Mouse (Mus musculus) heart, postnatal 0 days (tissue): ENCODE results near the gene Tmem220. TPM values are rescaled to one million over a fixed set of nuclear protein-coding genes. Genes with fewer than 3 reads are reported as not detected.
"Not testable (repeated sequence)": the region's sequence is repeated elsewhere in the genome, so short reads cannot be mapped to it uniquely, and the experiment has no call there.

Source experiments
- ATAC-seq: fragments of 200-750 bp; cut with Nextera tagmentation; 2 replicates; pipeline ENCODE4 v1.8.0; 2017; ENCODE audit warnings: low read depth, moderate number of reproducible peaks, moderate library complexity; ENCODE audit not compliant: insufficient read depth
- DNase-seq: peaks from one replicate; pipeline ENCODE4 v3.0.0-alpha.2; 2016; ENCODE audit warnings: low spot score
- H3K27ac ChIP-seq: fragments of 300-500 bp; sonication (generic); 2 replicates; pipeline ENCODE4 v1.5.1; 2014; ENCODE audit warnings: low read depth, mild to moderate bottlenecking
- H3K27me3 ChIP-seq: fragments of 300-500 bp; sonication (generic); 2 replicates; pipeline ENCODE4 v1.6.1; 2014; ENCODE audit warnings: low read length, mixed read lengths; ENCODE audit not compliant: control insufficient read depth, insufficient read depth
- H3K36me3 ChIP-seq: fragments of 300-500 bp; sonication (generic); replicated peaks from 2 replicates; pipeline ENCODE4 v1.6.1; 2014; ENCODE audit warnings: low read length, mixed read lengths; ENCODE audit not compliant: control insufficient read depth, insufficient read depth
- H3K4me1 ChIP-seq: fragments of 300-500 bp; sonication (generic); 2 replicates; pipeline ENCODE4 v1.6.1; 2014; ENCODE audit warnings: antibody characterized with exemption; ENCODE audit not compliant: control insufficient read depth, insufficient read depth
- H3K4me2 ChIP-seq: fragments of 300-500 bp; sonication (generic); 2 replicates; pipeline ENCODE4 v1.6.1; 2014; ENCODE audit warnings: low read depth, mild to moderate bottlenecking, low read length, moderate library complexity
- H3K4me3 ChIP-seq: fragments of 300-500 bp; sonication (generic); 2 replicates; pipeline ENCODE4 v1.5.1; 2014; ENCODE audit warnings: low read depth, low read length
- H3K9ac ChIP-seq: fragments of 300-500 bp; sonication (generic); replicated peaks from 2 replicates; pipeline ENCODE4 v1.6.1; 2014; ENCODE audit warnings: low read depth, low read length, mixed read lengths
- H3K9me3 ChIP-seq: fragments of 300-500 bp; sonication (generic); replicated peaks from 2 replicates; pipeline ENCODE4 v1.6.1; 2016; ENCODE audit warnings: low read length; ENCODE audit not compliant: control insufficient read depth
- CTCF ChIP-seq: IDR thresholded peaks from 2 replicates; pipeline ENCODE4 v1.5.1; 2016; ENCODE audit warnings: antibody characterized with exemption, control low read depth, low read depth
- EP300 ChIP-seq: IDR thresholded peaks from 2 replicates; pipeline ENCODE4 v1.6.1; 2016; ENCODE audit warnings: antibody characterized with exemption, low read depth
- WGBS: fragments of 180-500 bp; shearing (Covaris S2); extraction: QIAGEN DNeasy Blood & Tissue Kit; methylation state at CpG from one replicate; pipeline ENCODE4 v1.1.7; 2014; 5-methylcytosine and 5-hydroxymethylcytosine counted together
- polyA plus RNA-seq: library from polyadenylated mRNA; unstranded; fragments of >200 nt; fragmentation: Nextera tagmentation; extraction: Ambion mirVana; gene quantifications from 2 replicates; pipeline ENCODE4 v1.2.1, GENCODE M21; 2015
- total RNA-seq: library from RNA; depleted of rRNA; stranded (reverse); fragments of >200 nt; gene quantifications from 2 replicates; pipeline ENCODE4 v1.2.3, GENCODE M21; 2014; ENCODE audit warnings: low replicate concordance

Tmem220 gene
- total and polyA plus RNA-seq, 2 experiments from 2014 or later, result 1.7 TPM; not detected in 1

- WGBS, result 3% methylated on average over 12 of the region's 12 CpGs
- Histone ChIP-seq H3K4me1 (peaks cover 4% of the 10 kb centered on the region; the same call in 1 of the 2 replicates), H3K9ac (no peak overlapping the region), H3K4me2 (peak overlapping the region; percentile 24), H3K9me3 (no peaks in the 10 kb centered on the region), H3K36me3 (no peaks in the 10 kb centered on the region), H3K27ac (no peak overlapping the region), H3K4me3 (0 out of 2 replicates have a peak overlapping the region, but pooled peaks have one; percentile 1), H3K27me3 (no peaks in the 10 kb centered on the region)
- DNase-seq (peak; percentile 63), ATAC-seq (no peak)
- TF ChIP-seq EP300 (no peak), CTCF (peak; percentile 80)
These were observed 4.0 kb upstream of the Tmem220 start for GRCm38 (mm10) chr11:67020948-67021347.

GRCm38 (mm10) chr11:67022354-67023115 lies 2.4 kb upstream of the Tmem220 start:
- Histone ChIP-seq H3K27me3 (no peaks in the 10 kb centered on the region), H3K9ac (no peak overlapping the region), H3K9me3 (no peaks in the 10 kb centered on the region), H3K4me1 (peaks cover 4% of the 10 kb centered on the region; the same call in 1 of the 2 replicates), H3K4me3 (no peak overlapping the region), H3K27ac (no peak overlapping the region), H3K36me3 (no peaks in the 10 kb centered on the region), H3K4me2 (no peak overlapping the region)
- ATAC-seq (no peak), DNase-seq (no peak)
- WGBS, result 62% methylated on average over 13 of the region's 13 CpGs
- TF ChIP-seq CTCF (peak; percentile 49; the same call in 1 of the 2 replicates), EP300 (no peak)

GRCm38 (mm10) chr11:67023191-67023590 lies 1.8 kb upstream of the Tmem220 start:
- H3K36me3 ChIP-seq, H3K9me3 ChIP-seq, DNase-seq, H3K27me3 ChIP-seq, H3K27ac ChIP-seq, H3K4me1 ChIP-seq, H3K4me3 ChIP-seq, H3K9ac ChIP-seq, H3K4me2 ChIP-seq, ATAC-seq: not testable (repeated sequence)
- 65% methylated on average over 1 of the region's 1 CpGs for WGBS

- no peak overlapping the region for H3K9ac ChIP-seq
- H3K4me3 ChIP-seq, result no peak overlapping the region
- 62% methylated on average over 6 of the region's 6 CpGs for WGBS
- peaks cover 4% of the 10 kb centered on the region; the same call in 1 of the 2 replicates for H3K4me1 ChIP-seq
- TF ChIP-seq CTCF (no peak), EP300 (no peak)
- no peak for ATAC-seq
- no peaks in the 10 kb centered on the region for H3K36me3 ChIP-seq
- no peak overlapping the region for H3K27ac ChIP-seq
- no peak for DNase-seq
- no peaks in the 10 kb centered on the region for H3K27me3 ChIP-seq
- 0 out of 2 replicates have a peak overlapping the region, but pooled peaks have one; percentile 64 for H3K4me2 ChIP-seq
- H3K9me3 ChIP-seq, result no peaks in the 10 kb centered on the region
These were observed 1.1 kb upstream of the Tmem220 start for GRCm38 (mm10) chr11:67023802-67024340.

- no peak for TF ChIP-seq CTCF
- TF ChIP-seq EP300, result no peak
- 0 out of 2 replicates have a peak, but pooled peaks cover under 1% of the 10 kb centered on the region for H3K36me3 ChIP-seq
- H3K4me1 ChIP-seq, result no peaks in the 10 kb centered on the region
- DNase-seq, result no peak
- no peak overlapping the region for H3K4me3 ChIP-seq
- no peaks in the 10 kb centered on the region for H3K9me3 ChIP-seq
- H3K9ac ChIP-seq, result no peak overlapping the region
- H3K27me3 ChIP-seq, result no peaks in the 10 kb centered on the region
- no peak overlapping the region for H3K4me2 ChIP-seq
- WGBS, result 55% methylated on average over 16 of the region's 16 CpGs
- ATAC-seq, result no peak
- no peak overlapping the region for H3K27ac ChIP-seq
These were observed 6.1 kb downstream of the Tmem220 start for GRCm38 (mm10) chr11:67030904-67031602.
